Mouse (Mus musculus) thymus, postnatal 36 days (tissue): ENCODE data around the gene Paics.
"Not testable (repeated sequence)": the region's sequence is repeated elsewhere in the genome, so short reads cannot be mapped to it uniquely, and the experiment has no call there.

Experiments
- DNase-seq, 2 experiments: peaks; one replicate each; pipeline ENCODE4 v3.0.0; 2022; ENCODE audit warnings: mixed read lengths in 2 of 2

Gene Paics

DNA sequence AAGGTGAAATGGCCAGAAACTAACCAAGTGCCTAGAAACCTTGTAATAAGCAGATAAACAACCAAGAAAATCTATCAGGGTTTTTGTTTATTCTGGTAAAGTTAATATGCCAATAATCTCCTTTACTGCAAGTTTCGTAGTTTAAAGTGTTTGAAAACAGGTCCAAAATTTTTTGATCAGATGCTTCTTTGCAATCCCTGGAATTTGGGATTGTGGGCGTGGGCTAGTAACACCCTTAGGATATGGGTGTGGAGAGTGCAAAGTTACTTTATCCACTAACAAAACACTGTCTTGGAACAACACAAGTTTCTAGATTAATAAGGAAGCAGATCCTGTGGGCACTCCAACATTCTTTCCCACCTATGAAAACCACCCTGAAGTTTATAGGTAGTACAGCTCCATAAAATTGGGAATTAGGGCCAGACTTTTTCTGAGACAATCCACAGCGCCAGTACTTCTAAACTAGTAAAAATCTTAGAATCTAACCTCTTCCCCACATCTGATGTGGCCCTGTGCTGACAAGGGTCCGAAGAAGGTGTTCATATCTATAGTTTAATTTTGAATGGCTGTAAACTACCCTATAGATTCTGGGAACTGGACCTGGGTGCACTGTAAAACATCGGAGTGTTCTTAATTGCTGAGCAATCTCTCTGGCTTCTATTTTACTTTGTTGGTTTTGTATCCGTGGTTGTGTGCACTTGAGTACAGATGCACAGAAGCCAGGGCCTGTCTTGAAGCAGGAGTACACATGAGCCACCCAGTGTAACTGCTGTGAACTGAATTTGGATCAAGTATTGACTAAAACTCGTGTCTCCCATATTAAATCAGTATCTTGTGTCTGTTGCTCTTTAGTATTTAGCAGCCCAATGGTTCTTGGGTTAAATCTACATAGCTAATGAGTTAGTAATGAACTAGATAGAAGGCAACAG, 1.3 kb downstream of the Paics start:
- no peak for DNase-seq

DNA sequence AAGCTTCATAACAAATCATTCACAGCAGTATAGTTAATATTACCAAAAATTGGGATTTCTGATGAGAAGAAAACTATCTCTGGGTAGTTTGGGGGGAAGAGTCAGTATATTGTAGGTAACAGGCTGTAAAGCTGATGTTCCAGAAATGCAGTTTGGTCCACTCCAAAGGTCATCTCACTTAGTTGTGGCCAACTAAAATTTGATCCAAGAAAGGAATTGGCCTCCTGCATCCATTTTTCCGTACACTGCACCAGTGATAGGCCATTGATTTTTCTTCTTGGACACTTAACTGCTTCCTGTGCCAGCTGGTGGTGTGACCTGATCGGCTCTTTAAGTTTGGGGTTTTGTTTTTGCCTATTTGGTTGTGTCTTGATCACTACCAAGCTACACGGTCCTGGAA, 2.7 kb downstream of the Paics start:
- DNase-seq, result no peak

DNA sequence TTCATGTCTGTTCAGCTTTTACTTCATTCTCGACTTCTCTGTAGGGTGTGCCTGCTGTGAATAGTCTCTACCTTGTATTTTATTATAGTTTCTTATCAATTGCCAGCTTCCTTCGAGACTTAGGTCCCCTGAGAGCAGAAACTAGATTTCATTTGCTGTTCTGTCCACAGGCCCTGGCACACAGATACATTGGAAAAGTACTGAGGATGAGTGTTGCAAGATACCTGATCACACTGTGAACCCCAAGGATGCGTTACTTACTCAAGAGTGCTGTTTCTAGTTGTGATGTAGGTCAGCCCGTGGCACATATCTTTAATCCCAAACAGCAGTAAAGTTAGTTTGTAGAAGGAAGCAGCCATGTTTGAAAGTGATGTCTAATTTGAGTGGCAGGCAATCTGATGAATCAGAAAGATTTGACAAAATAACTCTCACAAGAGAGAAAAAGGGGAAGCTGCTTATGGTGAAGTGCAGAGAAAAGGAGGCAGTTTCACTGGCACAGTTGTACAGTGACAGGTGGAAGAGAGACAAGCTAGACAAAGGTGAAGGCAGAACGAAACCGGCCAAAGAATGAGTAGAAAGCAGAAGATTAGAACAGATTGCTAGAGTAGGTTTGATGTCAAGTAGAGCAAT, 3.3 kb downstream of the Paics start:
- no peak for DNase-seq

DNA sequence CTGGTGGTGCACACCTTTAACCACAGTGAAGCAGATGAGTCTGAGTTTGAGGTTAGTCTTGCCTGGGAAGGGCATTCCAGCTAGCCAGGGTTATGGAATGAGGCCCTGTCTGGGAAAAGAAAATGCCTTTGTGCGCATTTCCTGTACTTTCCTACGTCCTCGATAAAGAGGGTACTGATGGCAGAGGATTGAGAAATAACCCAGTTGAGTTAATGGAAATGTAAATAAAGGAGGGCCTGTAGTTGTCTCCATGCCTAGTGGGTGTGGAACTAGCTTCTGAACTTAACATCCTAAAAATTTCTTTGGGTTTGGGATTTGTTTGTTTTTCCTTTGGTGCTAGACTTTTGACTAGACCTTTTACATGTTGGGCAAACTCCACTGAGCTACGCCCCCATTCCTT, 4.4 kb downstream of the Paics start:
- no peak for DNase-seq

DNA sequence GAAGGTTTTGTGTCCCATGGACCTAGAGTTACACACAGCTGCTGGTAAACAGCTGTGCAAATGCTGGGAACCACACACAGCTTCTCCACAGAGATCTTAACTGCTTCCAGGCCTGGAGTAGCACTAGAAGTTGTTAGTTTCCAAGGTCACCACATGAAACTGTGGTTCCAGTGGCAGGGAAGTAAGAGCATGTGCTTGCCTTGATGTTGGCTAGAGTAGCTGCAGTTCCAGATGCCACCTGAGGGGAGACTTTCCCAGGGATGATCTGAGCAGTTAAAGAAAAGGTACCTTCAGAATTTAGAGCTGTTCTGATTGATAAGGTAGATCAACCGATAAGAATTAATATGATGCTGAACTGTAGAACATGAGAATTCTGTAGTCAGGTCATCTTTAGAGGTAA, 6.8 kb downstream of the Paics start:
- DNase-seq, result no peak

DNA sequence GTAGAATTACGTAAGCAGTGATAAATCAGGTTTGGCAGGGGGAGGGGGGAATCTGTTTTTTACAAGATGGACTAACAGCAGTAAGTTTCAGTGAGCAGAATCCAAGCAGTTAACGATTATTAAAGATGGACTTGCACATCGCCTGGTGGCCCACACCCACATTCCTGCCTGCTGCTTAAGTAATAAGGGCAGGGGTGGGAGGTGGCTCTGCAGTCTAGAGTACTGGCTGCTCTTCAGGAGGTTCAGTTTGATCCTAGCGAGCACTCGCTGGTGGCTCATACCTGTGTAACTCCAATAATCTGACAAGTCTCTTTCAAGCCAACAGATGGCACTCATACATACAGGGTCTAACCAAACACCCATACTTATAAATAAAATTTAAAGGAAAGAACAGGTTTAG, 8.5 kb downstream of the Paics start:
- no peak for DNase-seq

DNA sequence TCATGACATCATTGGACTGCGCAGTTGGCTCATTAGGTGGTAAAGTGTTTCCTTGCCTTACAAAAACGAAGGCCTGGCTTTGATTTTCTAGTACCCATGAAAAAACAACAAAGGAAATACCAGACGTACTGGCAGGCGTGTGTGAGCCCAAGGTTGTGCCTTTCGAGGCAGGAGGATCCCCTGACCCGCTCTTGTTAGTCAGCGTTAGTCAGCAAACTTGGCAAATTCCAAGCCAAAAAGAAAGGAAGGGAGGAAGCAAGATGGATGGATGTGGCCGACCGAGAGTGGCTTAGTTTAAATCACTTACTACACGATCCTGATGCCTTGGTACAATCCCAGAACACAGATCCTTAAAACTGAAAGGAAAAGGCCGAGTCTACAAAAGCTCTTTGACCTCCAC, 11.4 kb downstream of the Paics start:
- DNase-seq, result no peak

DNA sequence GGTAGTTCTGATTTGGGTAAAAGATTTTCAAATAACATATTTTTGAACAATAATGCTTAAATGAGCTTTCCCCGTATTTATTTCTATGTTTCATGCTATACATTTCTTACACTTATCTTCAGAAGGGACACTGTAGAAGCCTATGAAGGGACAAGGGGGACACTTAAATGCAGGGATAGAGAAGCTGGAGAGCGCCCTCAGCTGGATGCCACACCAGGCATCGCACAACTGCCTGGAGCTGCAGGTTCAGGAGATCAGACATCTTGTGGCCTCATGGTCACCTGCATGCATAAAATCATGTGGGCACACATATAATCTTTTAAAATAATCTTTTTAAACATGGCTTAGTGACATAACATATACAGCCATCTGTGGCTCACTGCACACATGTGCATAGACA, 13.5 kb downstream of the Paics start:
- no peak for DNase-seq

DNA sequence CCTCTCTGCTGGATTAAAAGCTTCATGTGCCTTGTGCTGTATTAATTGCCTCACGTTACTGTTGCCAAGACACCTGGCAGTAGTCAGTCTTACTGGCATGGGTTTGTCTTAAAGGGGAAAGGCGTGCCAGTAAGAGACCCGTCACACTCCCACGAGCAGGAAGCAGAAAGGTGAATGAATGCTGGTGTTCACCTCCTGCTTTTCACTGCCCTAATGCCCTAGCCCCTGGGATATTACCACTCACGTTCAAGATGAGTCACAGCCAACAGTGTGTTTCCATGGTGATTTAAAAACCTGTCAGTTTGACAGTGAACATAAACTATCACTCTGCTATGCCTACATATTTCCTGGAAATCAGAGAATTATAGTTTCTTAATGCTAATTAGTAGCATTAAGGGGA, 18.1 kb downstream of the Paics start:
- DNase-seq, result no peak

DNA sequence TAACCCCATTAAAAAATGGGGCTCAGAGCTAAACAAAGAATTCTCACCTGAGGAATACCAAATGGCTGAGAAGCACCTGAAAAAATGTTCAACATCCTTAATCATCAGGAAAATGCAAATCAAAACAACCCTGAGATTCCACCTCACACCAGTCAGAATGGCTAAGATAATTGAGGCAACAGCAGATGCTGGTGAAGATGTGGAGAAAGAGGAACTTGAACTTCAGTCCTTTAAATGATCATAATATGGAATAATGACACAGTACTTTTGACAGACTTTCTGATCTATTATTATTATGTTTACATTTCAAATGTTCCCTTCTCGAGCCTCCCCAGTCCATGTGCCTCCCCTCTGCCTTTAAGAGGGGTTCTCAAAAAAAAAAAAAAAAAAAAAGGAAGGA, 20.0 kb downstream of the Paics start:
- DNase-seq, result not testable (repeated sequence)

DNA sequence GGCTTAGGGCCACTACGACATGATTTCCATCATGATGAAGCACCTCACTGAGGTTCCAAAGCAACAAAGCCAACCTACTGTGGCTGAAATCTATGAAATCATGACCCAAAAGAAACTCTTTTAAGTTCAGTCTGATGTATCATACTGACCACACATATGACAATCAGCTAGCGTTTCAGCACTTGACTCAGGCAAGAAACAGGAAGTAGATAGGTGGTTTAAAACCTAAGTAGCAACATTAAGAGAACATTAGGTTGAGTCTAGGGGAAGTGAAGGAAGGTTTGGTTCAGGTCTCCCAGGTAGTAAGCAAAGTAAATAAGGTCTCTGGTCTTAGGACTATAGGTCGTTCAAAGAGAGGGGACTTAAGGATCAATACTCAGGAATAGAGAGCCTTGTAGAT, 22.4 kb downstream of the Paics start:
- DNase-seq, result no peak

DNA sequence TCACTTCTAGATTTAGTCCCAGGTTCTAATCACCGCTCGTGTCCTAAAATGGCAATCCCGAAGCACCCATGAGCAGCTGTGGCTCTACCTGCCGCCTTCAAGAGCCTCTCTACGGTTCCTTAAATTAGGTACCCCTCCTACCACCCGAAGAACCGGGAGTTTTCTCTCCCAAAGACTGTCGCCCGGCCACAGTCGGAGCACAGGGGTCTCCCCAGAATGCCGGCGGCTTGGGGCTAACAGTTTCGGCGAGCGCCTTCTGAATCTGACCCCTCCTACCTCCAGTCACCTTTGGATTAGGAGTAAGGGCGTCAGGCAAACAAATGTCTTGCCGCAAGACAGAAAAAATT, 23.1 kb downstream of the Paics start:
- DNase-seq, result no peak

DNA sequence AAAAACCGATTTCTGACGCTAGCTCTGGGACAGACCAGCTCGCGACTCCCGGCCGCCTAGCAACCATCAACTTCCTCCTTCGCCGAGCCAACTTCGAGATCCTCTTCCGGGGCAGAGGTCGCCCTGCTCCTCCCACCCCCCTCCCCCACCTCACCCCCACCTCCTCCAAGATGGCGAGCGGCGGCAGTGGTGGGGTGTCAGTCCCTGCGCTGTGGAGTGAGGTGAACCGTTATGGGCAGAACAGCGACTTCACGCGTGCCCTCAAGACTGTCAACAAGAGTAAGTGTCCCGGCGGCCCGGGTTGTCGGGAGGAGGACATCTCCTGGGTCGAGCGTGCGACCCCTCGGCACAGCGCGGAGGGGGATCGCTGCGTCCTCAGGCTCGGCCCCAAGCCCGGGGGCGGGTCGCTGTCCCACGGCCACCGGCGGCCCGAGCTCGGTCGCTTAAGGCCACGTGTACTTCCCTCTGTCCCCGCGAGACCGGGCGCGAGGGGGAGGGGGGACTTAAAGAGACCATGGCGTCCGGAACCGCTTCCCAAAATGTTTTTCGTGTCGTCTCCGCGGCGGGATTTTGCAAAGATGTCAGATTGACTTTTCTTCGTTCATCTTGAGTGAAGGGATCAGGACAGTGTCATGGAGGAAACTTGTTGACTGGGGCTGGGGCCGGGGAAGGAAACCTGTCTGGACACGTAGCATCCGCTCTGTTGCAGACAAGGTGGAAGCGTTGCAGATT, 23.6 kb downstream of the Paics start, which contains the start of gene Srp72:
Srp72 (plus strand) TSS at position 130 of the 732 bp plus-strand sequence.
- DNase-seq, result peak; percentile 79 to 82

DNA sequence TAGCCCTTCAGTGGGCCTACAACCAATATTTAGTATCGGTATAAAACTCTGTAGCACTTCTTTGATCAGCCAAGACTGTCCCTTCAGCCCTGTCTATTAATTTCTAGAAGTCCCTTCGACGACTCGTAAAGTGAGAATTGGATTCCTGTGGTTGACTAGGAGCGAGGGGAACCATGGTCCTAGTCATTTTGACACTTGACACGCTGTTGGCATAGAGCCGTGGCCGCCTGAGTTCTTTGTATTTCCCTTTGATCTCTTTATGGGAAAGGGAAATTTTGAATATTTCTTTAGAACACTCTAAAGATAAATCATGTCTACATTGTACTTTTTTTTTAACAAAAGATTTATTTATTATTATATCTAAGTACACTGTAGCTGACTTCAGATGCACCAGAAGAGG, 24.6 kb downstream of the Paics start:
- no peak for DNase-seq

DNA sequence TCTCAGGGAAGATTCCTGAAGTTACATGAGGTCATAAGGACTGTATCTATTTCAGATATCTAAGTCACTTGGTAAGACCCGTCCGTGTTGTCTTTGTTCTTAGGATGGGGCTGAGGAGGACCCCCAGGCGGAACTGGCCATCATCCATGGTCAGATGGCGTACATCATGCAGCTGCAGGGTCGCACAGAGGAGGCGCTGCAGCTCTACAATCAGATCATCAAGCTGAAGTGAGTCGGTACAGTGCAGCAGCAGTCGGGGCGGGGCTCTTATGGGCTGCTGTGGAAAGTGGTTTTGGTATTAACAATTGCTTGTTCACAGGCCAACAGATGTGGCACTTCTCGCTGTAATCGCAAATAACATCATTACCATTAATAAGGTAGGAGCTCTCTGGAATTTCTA, 32.9 kb downstream of the Paics start:
- no peak for DNase-seq

DNA sequence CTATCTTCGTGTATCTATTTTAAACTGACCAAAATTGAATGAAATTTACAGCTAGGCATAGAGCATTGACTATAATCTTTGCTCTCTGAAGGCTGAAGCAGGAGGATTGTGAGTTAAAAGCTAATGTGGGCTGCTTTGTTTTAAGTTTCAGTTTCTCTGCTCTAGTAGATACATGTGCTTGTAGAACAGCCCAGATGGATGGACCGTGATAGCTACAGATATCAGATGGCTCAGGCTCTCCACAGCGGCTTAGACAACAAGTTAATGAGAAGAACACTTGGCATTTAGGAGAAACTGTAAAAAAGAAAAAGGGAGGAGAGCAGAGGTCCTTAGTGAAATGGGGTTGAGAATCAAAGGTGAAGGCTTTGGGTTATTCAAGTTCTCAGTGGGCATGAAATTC, 39.7 kb downstream of the Paics start:
- no peak for DNase-seq

DNA sequence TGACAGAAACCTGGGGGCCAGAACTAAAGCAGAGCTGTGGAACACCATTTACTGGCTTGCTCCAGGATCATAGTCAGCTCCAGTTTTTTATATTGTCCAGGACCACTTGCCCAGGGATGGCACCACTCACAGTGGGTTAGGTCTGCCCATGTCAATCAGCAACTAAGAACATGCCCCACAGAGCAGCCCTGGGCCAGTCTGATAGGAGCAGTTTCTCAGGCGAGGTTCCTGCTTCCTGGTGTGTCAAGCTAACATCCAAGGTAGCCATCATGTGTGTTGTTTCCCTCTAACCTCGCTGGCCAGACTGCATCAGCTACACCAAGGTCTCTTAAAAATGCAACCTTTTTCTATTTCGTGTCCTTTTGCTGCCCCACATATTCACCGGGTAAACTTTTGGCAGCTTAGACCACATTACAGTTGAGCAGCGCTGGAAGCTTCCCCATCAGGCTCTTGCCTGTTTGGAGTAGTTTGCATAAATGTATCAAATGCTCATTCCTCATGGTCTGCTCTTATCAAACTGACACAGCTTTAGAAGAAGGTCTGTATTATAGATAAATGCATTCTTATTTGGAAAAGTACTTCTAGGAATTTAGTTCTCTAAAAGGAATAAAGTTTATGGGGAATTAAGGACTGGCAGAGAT, 42.2 kb downstream of the Paics start:
- DNase-seq, result no peak

DNA sequence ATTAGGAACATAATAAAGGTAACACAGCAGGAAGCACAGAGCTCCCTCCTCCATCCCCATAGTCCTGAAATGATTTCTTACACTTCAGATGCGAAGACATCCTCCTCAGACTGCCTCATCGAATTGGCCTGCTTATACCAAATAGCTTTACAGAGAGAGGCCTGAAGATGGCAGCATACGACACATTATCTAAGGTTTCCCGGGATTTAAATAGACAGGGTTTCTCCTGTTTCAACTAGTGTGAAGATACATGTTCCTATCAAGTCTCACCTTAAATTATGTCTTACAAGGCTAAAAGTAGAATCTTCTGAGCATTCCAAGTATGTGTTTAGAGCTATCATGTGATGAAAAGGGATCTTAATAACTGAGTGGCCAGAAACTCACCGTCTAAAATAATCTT, 47.3 kb downstream of the Paics start:
- no peak for DNase-seq

DNA sequence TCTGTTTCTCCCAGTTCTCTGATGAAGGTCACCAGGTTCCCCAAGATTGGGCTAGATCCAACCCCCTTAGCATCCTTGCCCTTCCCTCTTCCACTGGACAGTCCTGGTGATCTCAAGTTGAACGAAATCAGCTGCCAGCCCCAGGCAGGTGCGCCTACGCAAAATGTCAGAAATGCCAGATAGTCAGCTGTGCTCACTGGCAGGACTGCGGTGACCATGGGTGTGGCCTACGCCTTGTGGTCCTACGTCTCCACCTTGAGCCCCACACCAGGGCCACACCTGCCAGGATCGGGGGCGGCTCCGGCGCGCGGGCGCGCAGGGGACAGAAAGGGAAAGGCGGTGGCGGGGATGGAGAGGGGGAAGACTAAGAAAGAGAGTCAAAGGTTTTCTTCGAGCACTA, 50.1 kb downstream of the Paics start:
- DNase-seq, result no peak

DNA sequence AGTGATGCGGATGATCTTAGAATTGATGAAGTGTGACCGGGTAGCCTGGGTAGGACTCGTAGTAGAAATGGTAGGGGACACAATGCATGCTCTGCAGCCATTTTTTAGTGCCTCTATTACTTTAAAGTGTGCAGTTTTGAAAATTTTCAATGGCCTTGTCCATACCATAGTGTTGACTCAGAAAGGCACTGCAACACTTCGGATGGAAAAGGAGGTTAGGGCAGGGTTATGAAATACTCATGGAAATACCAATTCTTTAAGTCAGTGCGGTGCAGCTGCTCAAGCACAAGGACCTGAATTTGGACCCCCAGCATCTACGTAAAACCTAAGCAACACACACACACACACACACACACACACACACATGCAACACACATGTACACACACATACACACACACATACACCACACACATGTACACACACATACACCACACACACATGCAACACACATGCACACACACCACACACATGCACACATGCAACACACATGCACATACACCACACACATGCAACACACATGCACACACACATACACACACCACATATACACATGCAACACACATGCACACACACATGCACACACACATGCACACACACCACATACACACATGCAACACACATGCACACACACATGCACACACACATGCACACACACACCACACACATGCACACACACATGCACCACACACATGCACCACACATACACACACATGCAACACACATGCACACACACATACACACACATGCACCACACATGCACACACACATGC, 53.1 kb downstream of the Paics start, which contains the start of gene Arl9:
Arl9 (plus strand) TSS at position 5 of the 771 bp plus-strand sequence.
- no peak for DNase-seq

DNA sequence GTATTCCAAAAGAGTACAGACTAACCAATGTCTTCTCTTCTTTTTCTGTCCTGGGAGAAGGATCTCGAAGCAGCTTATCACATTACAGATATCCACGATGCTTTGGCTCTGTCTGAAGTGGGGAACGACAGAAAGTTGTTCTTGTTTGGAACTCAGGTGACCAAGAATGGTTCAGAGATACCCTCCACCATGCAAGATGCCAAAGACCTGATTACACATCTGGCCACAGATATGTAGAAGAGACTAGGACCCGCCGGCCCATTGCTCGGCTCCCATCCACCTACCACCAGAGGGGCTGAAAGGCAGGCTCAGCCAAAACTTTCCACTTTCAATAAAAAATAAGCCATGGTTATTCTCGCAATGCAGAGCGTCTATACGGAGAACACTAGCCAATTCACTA, 59.2 kb downstream of the Paics start:
- DNase-seq, result no peak

DNA sequence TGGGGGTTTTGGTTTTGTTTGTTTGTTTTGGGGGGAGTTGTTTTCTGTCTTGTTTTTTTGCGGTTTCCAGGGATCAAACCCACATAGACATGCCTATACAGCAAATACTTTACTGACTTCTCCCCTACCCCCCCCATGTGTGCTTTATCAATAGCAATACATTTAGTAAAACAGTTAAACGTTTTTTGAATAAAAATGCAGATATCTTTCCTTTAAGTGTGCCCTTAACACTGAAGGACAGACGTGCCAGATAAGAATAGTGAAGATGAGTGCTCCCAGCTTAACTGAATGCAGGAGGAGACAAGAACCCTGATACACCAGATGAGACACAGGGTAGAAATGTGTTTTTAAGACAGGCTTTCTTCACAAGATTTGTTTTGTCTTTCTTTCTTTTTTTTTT, 60.0 kb downstream of the Paics start:
- DNase-seq, result no peak
